Mouse (Mus musculus) heart, embryonic 11.5 days (tissue): Measurements from ENCODE around the gene Ahrr. TPM values are rescaled to one million over a fixed set of nuclear protein-coding genes. Genes with fewer than 3 reads are reported as not detected.
A peak's percentile ranks its signal among the peaks of the same experiment; 100 is the strongest.

ENCODE experiments used
- ATAC-seq: fragments of 200-750 bp; cut with Nextera tagmentation; replicated peaks from 2 replicates; pipeline ENCODE4 v1.8.0; 2017; ENCODE audit warnings: moderate library complexity; ENCODE audit not compliant: insufficient number of reproducible peaks, low FRiP score, low TSS enrichment
- H3K27ac ChIP-seq: fragments of 300-500 bp; sonication (generic); 2 replicates; pipeline ENCODE4 v1.5.1; 2014; ENCODE audit warnings: mild to moderate bottlenecking, low read depth, low read length
- H3K27me3 ChIP-seq: fragments of 300-500 bp; sonication (generic); 2 replicates; pipeline ENCODE4 v1.6.1; 2014; ENCODE audit warnings: mild to moderate bottlenecking, low read length, mixed read lengths; ENCODE audit not compliant: control insufficient read depth, insufficient read depth
- H3K36me3 ChIP-seq: fragments of 300-500 bp; sonication (generic); 2 replicates; pipeline ENCODE4 v1.6.1; 2014; ENCODE audit warnings: mild to moderate bottlenecking, low read length, moderate library complexity, mixed read lengths; ENCODE audit not compliant: control insufficient read depth, insufficient read depth
- H3K4me1 ChIP-seq: fragments of 300-500 bp; sonication (generic); 2 replicates; pipeline ENCODE4 v1.6.1; 2014; ENCODE audit warnings: low read length; ENCODE audit not compliant: control insufficient read depth, insufficient read depth
- H3K4me2 ChIP-seq: fragments of 300-500 bp; sonication (generic); 2 replicates; pipeline ENCODE4 v1.6.1; 2014; ENCODE audit warnings: mild to moderate bottlenecking, moderate library complexity
- H3K4me3 ChIP-seq: fragments of 300-500 bp; sonication (generic); 2 replicates; pipeline ENCODE4 v1.5.1; 2014; ENCODE audit warnings: low read depth, low read length
- H3K9ac ChIP-seq: fragments of 300-500 bp; sonication (generic); 2 replicates; pipeline ENCODE4 v1.6.1; 2014; ENCODE audit warnings: mild to moderate bottlenecking, low read depth, low read length, moderate library complexity
- H3K9me3 ChIP-seq: fragments of 300-500 bp; sonication (generic); replicated peaks from 2 replicates; pipeline ENCODE4 v1.6.1; 2016; ENCODE audit warnings: low read length; ENCODE audit not compliant: control insufficient read depth
- WGBS: fragments of 180-500 bp; shearing (Covaris S2); extraction: QIAGEN DNeasy Blood & Tissue Kit; methylation state at CpG from one replicate; pipeline ENCODE4 v1.1.7; 2014; ENCODE audit not compliant: insufficient replicate concordance; 5-methylcytosine and 5-hydroxymethylcytosine counted together
- polyA plus RNA-seq: library from polyadenylated mRNA; unstranded; fragments of >200 nt; fragmentation: Nextera tagmentation; extraction: Ambion mirVana; gene quantifications from 2 replicates; pipeline ENCODE4 v1.2.1, GENCODE M21; 2014

Ahrr gene
- polyA plus RNA-seq, 1 experiment from 2014 or later = 0.70 TPM

- Histone ChIP-seq H3K4me2 (peak overlapping the region; percentile 89), H3K4me1 (0 out of 2 replicates have a peak, but pooled peaks cover 3% of the 10 kb centered on the region), H3K9ac (peak overlapping the region; percentile 78), H3K27me3 (no peaks in the 10 kb centered on the region), H3K27ac (no peak overlapping the region), H3K36me3 (no peaks in the 10 kb centered on the region), H3K9me3 (no peaks in the 10 kb centered on the region), H3K4me3 (peak overlapping the region; percentile 59)
- 4% methylated on average over 35 of the region's 35 CpGs for WGBS
- peak; percentile 61; the same call in 1 of the 2 replicates for ATAC-seq
Observed at GRCm38 (mm10) chr13:74259460-74260230, 32.5 kb downstream of the Ahrr start.

GRCm38 (mm10) chr13:74246494-74246893, 45.6 kb downstream of the Ahrr start:
- Histone ChIP-seq H3K4me3 (no peak overlapping the region), H3K9ac (no peak overlapping the region), H3K4me1 (no peaks in the 10 kb centered on the region), H3K27me3 (no peaks in the 10 kb centered on the region), H3K4me2 (no peak overlapping the region), H3K27ac (no peak overlapping the region), H3K36me3 (no peaks in the 10 kb centered on the region), H3K9me3 (no peaks in the 10 kb centered on the region)
- no peak for ATAC-seq

- Histone ChIP-seq H3K4me3 (no peak overlapping the region), H3K27me3 (no peaks in the 10 kb centered on the region), H3K36me3 (no peaks in the 10 kb centered on the region), H3K4me2 (peak overlapping the region; percentile 25), H3K27ac (no peak overlapping the region), H3K4me1 (no peaks in the 10 kb centered on the region), H3K9ac (no peak overlapping the region), H3K9me3 (no peaks in the 10 kb centered on the region)
- ATAC-seq = peak; percentile 46; the same call in 1 of the 2 replicates
- 69% methylated on average over 4 of the region's 4 CpGs for WGBS
Observed at GRCm38 (mm10) chr13:74245899-74246231, 46.3 kb downstream of the Ahrr start.

- ATAC-seq = peak; percentile 76; the same call in 1 of the 2 replicates
- H3K9ac ChIP-seq = no peak overlapping the region
- no peaks in the 10 kb centered on the region for H3K4me1 ChIP-seq
- H3K9me3 ChIP-seq = no peaks in the 10 kb centered on the region
- peak overlapping the region; percentile 25 for H3K4me2 ChIP-seq
- 30% methylated on average over 17 of the region's 17 CpGs for WGBS
- no peak overlapping the region for H3K4me3 ChIP-seq
- no peaks in the 10 kb centered on the region for H3K36me3 ChIP-seq
- H3K27me3 ChIP-seq = no peaks in the 10 kb centered on the region
- H3K27ac ChIP-seq = no peak overlapping the region
Observed at GRCm38 (mm10) chr13:74245214-74245898, 46.8 kb downstream of the Ahrr start.

DNA sequence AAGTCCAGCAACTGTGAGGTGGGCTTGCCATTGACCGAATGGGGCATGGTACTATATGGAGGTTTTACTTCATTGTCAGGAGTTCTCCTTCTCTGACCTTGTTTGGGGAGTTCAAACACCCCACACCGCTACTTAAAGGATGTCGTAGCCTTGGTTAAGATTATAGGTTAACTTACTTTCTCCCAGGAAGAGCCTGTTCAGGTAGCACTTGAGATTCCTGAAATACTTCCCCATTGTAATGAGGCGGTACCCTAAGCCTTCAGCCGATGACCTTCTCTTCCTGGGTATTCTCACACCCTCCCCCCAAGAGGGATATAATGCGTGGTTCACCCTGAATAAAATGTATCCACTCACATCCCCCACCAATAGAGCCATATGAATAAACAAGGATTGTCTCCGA, 54.6 kb downstream of the Ahrr start:
- no peak overlapping the region for H3K9ac ChIP-seq
- 62% methylated on average over 7 of the region's 7 CpGs for WGBS
- ATAC-seq = no peak
- H3K4me1 ChIP-seq = no peaks in the 10 kb centered on the region
- H3K27me3 ChIP-seq = no peaks in the 10 kb centered on the region
- H3K4me2 ChIP-seq = no peak overlapping the region
- no peak overlapping the region for H3K27ac ChIP-seq
- H3K36me3 ChIP-seq = no peaks in the 10 kb centered on the region
- no peaks in the 10 kb centered on the region for H3K9me3 ChIP-seq
- no peak overlapping the region for H3K4me3 ChIP-seq

DNA sequence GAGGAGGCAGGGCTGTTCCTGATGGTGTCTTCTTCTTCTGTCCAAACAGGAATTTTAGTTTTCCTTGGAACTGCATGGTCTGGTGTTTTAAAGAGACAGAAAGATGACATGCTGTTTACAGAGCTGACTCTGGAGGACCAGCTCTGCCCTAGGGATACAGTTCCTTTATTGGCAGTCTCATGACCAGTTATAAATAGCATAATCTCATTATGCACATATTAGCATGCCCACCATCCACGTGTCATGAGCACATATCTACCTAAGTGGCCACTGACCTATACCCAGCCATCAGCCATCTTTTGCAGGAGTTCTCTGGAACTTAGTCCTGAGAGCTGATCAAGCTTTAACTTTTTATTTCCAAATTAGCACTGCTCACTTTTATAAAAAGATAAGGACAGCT, 71.5 kb downstream of the Ahrr start:
- ATAC-seq = no peak
- Histone ChIP-seq H3K9ac (no peak overlapping the region), H3K4me2 (no peak overlapping the region), H3K27ac (no peak overlapping the region), H3K27me3 (no peaks in the 10 kb centered on the region), H3K36me3 (no peaks in the 10 kb centered on the region), H3K4me1 (no peaks in the 10 kb centered on the region), H3K4me3 (no peak overlapping the region), H3K9me3 (no peaks in the 10 kb centered on the region)
- WGBS = 38% methylated on average over 1 of the region's 1 CpGs

DNA sequence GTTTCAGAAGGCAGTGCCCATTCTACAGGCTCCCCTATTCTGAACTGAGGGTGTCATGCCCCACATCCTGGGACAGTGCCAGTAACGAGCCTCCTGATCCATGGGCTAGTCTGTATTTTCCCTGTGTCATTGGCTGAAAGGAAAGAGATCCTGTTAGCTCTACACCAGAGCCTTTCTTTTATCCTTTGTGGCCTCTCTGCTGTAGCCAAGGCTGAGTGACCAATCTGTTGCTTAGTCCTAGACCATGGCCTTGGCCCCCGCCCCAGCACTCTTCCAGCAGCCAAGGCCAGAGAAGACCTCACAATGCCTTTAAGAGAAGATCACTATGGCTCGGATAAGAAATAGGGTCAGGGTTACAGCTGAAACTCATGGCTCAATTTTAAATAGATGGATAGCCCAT, 73.7 kb downstream of the Ahrr start:
- Histone ChIP-seq H3K27me3 (0 out of 2 replicates have a peak, but pooled peaks cover 6% of the 10 kb centered on the region), H3K9ac (no peak overlapping the region), H3K4me1 (no peaks in the 10 kb centered on the region), H3K4me2 (no peak overlapping the region), H3K4me3 (no peak overlapping the region), H3K27ac (no peak overlapping the region), H3K36me3 (no peaks in the 10 kb centered on the region), H3K9me3 (no peaks in the 10 kb centered on the region)
- 72% methylated on average over 3 of the region's 3 CpGs for WGBS
- ATAC-seq = no peak

GRCm38 (mm10) chr13:74208986-74209345, 83.2 kb downstream of the Ahrr start:
- peaks cover 10% of the 10 kb centered on the region for H3K4me1 ChIP-seq
- 0 out of 2 replicates have a peak, but pooled peaks cover 9% of the 10 kb centered on the region for H3K27me3 ChIP-seq
- H3K9ac ChIP-seq = peak overlapping the region; percentile 86
- H3K27ac ChIP-seq = peak overlapping the region; percentile 96
- H3K4me2 ChIP-seq = peak overlapping the region; percentile 87
- H3K36me3 ChIP-seq = peaks cover 6% of the 10 kb centered on the region; the same call in 1 of the 2 replicates
- WGBS = 21% methylated on average over 12 of the region's 12 CpGs
- peak overlapping the region; percentile 80 for H3K4me3 ChIP-seq
- peak; percentile 45; the same call in 1 of the 2 replicates for ATAC-seq
- no peaks in the 10 kb centered on the region for H3K9me3 ChIP-seq
